8 mouse cellular contexts compared by ENCODE assay signal in genomic region chr9:47357756-47358399, GRCm38 (mm10).
A peak's percentile ranks its signal among the peaks of the same experiment; 100 is the strongest.
DNase-seq lines count a peak whose midpoint lies in the region; ATAC-seq lines count a peak whose summit lies in the region.

No protein-coding gene starts in this region.

- no peaks in the 10 kb centered on the region for H3K36me3 ChIP-seq in forebrain, embryonic 14.5 days (ENCODE audit: control insufficient read depth, insufficient read depth, low read length)
- no peaks in the 10 kb centered on the region for H3K36me3 ChIP-seq in hindbrain, embryonic 15.5 days
- no peaks in the 10 kb centered on the region for H3K36me3 ChIP-seq in lung, embryonic 15.5 days

- 15% methylated on average over 17 of the region's 17 CpGs for WGBS in forebrain, embryonic 14.5 days
- WGBS in hindbrain, embryonic 15.5 days: 44% methylated on average over 17 of the region's 17 CpGs
- 39% methylated on average over 17 of the region's 17 CpGs for WGBS in lung, embryonic 15.5 days

- no peaks in the 10 kb centered on the region; the same call in 1 of the 2 replicates for H3K27me3 ChIP-seq in forebrain, embryonic 14.5 days (replicated peaks; ENCODE audit: control insufficient read depth, insufficient read depth, low read length)
- 0 out of 2 replicates have a peak, but pooled peaks cover 5% of the 10 kb centered on the region for H3K27me3 ChIP-seq in hindbrain, embryonic 15.5 days
- no peaks in the 10 kb centered on the region for H3K27me3 ChIP-seq in lung, embryonic 15.5 days

- H3K4me3 ChIP-seq in forebrain, embryonic 14.5 days (ENCODE audit: low read depth, low read length): no peak overlapping the region
- H3K4me3 ChIP-seq in hindbrain, embryonic 15.5 days: no peak overlapping the region
- H3K4me3 ChIP-seq in lung, embryonic 15.5 days: no peak overlapping the region

- H3K9me3 ChIP-seq in forebrain, embryonic 14.5 days (replicated peaks; ENCODE audit: control insufficient read depth, low read length): no peaks in the 10 kb centered on the region
- no peaks in the 10 kb centered on the region for H3K9me3 ChIP-seq in hindbrain, embryonic 15.5 days
- H3K9me3 ChIP-seq in lung, embryonic 15.5 days: no peaks in the 10 kb centered on the region

- H3K27ac ChIP-seq in forebrain, embryonic 14.5 days (ENCODE audit: low read depth, low read length): no peak overlapping the region; the same call in 1 of the 2 replicates
- no peak overlapping the region for H3K27ac ChIP-seq in hindbrain, embryonic 15.5 days (replicated peaks)
- peak overlapping the region; percentile 20; the same call in 1 of the 2 replicates for H3K27ac ChIP-seq in lung, embryonic 15.5 days

- H3K4me1 ChIP-seq in forebrain, embryonic 14.5 days (ENCODE audit: control insufficient read depth, insufficient read depth, low read length): peaks cover 23% of the 10 kb centered on the region
- peaks cover 26% of the 10 kb centered on the region for H3K4me1 ChIP-seq in hindbrain, embryonic 15.5 days (replicated peaks)
- H3K4me1 ChIP-seq in lung, embryonic 15.5 days: peaks cover 28% of the 10 kb centered on the region

- DNase-seq in gastrocnemius, postnatal 10 days: peak; percentile 36
- DNase-seq in gastrocnemius, postnatal 25 days: no peak
- DNase-seq in adrenal gland, adult 2 months: peak; percentile 38
- DNase-seq in forebrain, embryonic 14.5 days (ENCODE audit: low spot score): peak; percentile 93
- peak; percentile 67 for DNase-seq in right cerebral cortex, postnatal 4 days
- DNase-seq in thymus, adult 18-20 months: no peak

- H3K4me2 ChIP-seq in forebrain, embryonic 14.5 days (ENCODE audit: low read length): peak overlapping the region; percentile 10; the same call in 1 of the 2 replicates
- H3K4me2 ChIP-seq in hindbrain, embryonic 15.5 days: peak overlapping the region; percentile 6; the same call in 1 of the 2 replicates
- no peak overlapping the region; the same call in 1 of the 2 replicates for H3K4me2 ChIP-seq in lung, embryonic 15.5 days

- ATAC-seq in forebrain, embryonic 14.5 days: peak; percentile 96
- ATAC-seq in hindbrain, embryonic 15.5 days (ENCODE audit: low FRiP score, low read depth): peak; percentile 95
- ATAC-seq in lung, embryonic 15.5 days (ENCODE audit: borderline replicate concordance, extremely low read depth, low FRiP score, low TSS enrichment): peak; percentile 84

- no peak overlapping the region for H3K9ac ChIP-seq in forebrain, embryonic 14.5 days (ENCODE audit: low read length)
- no peak overlapping the region for H3K9ac ChIP-seq in hindbrain, embryonic 15.5 days
- no peak overlapping the region for H3K9ac ChIP-seq in lung, embryonic 15.5 days

Comparison
In these comparisons a context has a peak if more than half of its experiments do, and no peak if none do; other contexts are left out.
1. DNase-seq: peak in gastrocnemius, postnatal 10 days (single experiment), adrenal gland, adult 2 months (single experiment), forebrain, embryonic 14.5 days (single experiment) and right cerebral cortex, postnatal 4 days (single experiment); none in gastrocnemius, postnatal 25 days (single experiment) and thymus, adult 18-20 months (0 of 2).
2. Peak in every context shown above with its lines, with median percentiles within 50 percentile points of each other: ATAC-seq.